Mouse (Mus musculus) lung, postnatal 0 days (tissue): ENCODE data around the gene Psrc1.

Experiments used
- CTCF ChIP-seq: IDR thresholded peaks from 2 replicates; pipeline ENCODE4 v1.5.1; 2016; ENCODE audit warnings: antibody characterized with exemption, mild to moderate bottlenecking
- EP300 ChIP-seq: IDR thresholded peaks from 2 replicates; pipeline ENCODE4 v1.6.1; 2016; ENCODE audit warnings: antibody characterized with exemption, mild to moderate bottlenecking, control low read depth

DNA sequence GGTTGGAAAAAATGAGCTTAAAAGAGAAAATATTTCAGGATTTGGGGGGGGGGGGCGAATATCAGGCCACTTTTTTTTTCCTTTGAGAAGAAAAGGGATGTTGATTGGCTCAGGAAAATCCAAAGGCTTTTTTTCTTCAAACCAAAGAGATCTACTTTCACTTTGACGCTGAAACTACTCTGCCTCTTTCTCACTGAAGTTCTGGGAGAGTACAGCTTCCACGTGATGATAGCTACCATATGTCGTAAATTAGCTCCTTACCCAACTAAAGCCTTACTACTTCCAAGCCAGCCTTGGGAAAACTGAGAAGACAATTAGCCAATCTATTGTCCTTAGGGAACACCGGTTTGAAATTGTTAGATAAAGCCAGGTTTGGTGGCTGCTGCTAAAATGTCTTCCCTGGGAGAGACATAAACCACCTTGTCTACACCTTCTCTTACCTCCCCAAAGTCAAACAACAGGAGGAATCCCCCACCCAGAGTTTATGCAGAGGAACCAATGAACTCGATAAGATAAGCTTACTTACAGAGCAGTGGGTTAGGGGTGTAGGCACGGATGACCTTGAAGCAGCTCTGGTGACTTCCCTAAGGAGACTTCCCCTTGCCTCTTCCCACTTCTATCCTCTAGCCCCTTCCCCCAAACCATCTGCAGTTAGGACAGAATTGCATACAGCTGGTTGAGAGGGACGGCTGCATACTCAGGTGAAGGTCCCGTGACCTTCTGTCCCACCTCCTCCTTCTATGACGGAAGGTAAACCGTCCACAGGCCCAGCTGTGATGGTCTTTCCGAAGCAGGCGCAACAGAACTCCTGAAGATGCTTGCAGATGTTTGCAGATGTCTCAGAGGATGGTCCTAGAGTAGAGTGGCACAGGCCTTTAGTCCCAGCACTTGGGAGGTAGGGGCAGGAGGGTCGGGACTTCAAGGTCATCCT is 1.4 kb upstream of the Psrc1 start:
- TF ChIP-seq CTCF (no peak), EP300 (no peak)
